Mouse (Mus musculus) ovary, postnatal 14 days (tissue): ENCODE results near the gene Klc1.
A peak's percentile ranks its signal among the peaks of the same experiment; 100 is the strongest.

Source experiments
- DNase-seq: peaks from one replicate; pipeline ENCODE4 v3.0.0; 2022; ENCODE audit warnings: low spot score

Klc1 gene

GRCm38 (mm10) chr12:111813766-111814617 lies 55.3 kb downstream of the Klc1 start, which contains the start of the genes Xrcc3 and Zfyve21:
Gene Xrcc3, minus strand, starts transcription at chr12:111813873.
Gene Zfyve21, plus strand, starts transcription at chr12:111814170.
- peak; percentile 90 for DNase-seq

- no peak for DNase-seq
Observed at GRCm38 (mm10) chr12:111814769-111815762, 56.4 kb downstream of the Klc1 start.

DNA sequence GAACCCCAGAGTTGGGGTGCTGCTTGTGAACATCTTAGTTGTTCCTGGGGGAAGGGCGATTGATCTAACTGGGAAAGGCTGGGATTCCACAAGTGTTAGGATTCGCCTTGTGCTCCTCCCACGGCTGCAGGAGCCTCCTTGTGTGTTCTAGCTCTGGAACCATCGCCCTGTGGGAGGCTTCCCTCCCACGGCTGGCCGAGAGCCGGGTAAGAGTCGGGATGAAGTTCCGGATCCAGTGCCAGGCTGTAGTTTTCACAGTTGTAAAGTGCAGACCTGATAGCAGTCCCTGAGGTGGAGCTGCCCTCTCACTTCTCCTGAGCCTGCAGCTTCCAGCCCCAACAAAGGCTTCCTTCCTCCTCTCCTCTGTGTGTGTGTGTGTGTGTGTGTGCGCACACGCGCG lies 57.9 kb downstream of the Klc1 start:
- DNase-seq, result peak; percentile 63

DNA sequence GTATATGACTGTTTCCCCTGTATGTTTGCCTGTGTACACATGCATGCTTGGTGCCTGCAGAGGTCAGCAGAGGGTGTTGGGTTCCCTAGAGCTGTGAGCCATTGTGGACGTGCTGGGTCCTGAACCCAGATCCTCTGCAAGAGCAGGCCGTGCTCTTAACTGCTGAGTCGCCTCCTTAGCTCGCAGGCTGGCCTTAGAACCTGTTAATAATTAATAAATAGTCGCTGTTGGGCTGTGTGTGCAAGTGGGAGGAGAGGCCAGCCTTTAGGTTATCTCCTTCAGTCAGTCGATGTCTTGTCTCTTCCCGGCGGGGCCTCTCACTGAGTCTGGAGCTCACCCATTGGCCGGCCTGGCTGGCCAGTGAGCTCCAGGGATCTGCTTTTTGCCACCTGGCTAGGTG lies 58.3 kb downstream of the Klc1 start:
- no peak for DNase-seq

GRCm38 (mm10) chr12:111817991-111818390 lies 59.3 kb downstream of the Klc1 start:
- DNase-seq, result no peak

GRCm38 (mm10) chr12:111819936-111820335 lies 61.3 kb downstream of the Klc1 start:
- no peak for DNase-seq

DNA sequence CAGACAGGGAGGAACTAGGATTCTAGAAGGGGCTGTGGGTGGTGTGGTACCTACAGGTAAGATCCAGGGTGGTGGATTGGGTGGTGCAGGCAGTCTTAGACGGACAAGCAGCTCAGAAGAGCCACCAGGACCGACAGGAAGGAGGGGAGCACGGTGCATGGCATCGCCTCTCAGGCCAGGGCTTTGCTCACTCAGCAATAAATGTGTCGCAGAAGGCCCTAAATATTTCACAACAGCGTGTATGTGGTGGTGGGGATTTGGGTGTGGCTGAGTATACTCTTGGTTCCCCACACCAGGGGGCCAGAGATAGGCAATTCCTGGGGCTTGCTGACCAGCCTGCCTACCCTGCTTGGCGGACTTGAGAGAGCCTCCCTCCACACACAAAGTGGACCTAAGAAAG lies 62.1 kb downstream of the Klc1 start:
- DNase-seq, result no peak

- no peak for DNase-seq
Observed at GRCm38 (mm10) chr12:111821931-111822330, 63.3 kb downstream of the Klc1 start.

DNA sequence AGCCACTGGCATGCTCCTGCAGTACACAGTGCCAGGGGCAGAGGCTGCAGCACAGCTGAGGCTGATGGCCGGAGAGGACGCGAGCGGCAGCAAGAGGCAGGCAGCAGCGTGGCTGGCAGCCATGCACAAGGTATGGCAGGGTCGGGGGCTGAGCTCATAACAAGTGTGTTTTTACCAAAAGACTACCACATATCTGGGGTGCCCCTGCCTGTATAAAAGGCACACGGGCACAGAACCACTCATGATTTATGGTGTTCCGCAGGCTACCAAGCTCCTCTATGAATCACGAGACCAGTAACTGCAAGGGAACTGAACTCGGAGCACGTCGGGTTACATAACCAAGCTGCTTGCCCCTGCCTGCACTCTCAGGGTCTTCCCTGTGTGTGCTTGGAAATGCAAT lies 68.9 kb downstream of the Klc1 start:
- DNase-seq, result no peak

GRCm38 (mm10) chr12:111829447-111829846 lies 70.8 kb downstream of the Klc1 start:
- DNase-seq, result no peak

- DNase-seq, result no peak
Observed at GRCm38 (mm10) chr12:111829954-111830353, 71.3 kb downstream of the Klc1 start.

DNA sequence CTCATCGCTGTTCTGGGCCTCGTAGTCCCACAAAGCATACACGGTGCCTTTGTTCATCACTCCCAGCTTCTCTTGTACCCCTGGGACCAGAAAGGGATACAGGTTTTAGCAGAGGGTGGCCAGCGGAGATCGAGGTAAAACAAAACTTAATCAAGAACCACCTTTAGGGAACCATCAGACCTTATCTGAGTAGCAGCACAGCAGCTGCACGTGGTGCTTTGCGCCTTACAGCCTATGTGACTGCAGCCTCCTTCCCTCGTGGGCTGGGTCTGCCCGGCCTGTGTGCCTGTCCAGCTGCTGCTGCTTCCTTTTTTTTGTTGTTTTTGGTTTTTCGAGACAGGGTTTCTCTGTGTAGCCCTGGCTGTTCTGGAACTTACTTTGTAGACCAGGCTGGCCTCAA lies 71.7 kb downstream of the Klc1 start:
- DNase-seq, result no peak

DNA sequence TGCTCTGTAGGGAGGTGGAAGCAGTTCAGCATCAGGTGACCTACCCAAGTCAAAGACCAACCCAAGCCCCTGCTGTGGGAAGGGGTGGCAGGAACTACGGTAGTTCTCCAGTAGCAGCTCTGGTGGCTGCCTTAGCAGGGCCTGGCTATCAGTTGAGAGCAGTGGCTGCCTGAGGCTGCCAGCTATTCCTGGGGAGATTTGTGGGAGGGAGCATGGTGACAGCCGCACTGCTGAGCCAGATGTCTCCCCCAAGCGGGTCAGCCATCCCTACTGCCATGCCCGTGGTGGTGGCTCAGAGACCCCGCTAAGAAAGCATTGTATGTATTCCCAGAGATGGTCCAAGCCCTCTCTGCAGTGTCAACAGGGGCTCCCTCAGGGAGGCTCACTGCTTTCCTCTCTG lies 74.0 kb downstream of the Klc1 start:
- no peak for DNase-seq

DNA sequence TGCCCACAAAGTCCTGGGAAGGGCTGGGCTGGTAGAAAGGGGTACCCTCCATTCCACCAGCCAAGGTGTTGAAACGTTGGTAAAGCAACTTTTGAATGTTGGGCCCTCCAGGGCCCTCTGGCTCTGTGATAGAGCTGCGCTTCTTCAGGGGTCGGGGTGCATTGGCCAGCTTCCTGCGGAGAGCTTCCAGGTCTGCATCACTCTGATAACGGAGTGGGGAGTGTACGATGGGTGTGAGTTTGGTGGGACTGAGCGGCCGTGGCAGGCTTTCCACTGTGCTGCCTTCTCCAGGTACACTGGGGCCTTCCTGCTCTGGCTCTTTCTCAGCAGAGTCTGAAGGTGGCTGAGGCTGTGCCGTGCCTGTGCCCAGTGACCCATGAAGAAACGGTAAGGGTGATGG lies 74.8 kb downstream of the Klc1 start:
- DNase-seq, result no peak

DNA sequence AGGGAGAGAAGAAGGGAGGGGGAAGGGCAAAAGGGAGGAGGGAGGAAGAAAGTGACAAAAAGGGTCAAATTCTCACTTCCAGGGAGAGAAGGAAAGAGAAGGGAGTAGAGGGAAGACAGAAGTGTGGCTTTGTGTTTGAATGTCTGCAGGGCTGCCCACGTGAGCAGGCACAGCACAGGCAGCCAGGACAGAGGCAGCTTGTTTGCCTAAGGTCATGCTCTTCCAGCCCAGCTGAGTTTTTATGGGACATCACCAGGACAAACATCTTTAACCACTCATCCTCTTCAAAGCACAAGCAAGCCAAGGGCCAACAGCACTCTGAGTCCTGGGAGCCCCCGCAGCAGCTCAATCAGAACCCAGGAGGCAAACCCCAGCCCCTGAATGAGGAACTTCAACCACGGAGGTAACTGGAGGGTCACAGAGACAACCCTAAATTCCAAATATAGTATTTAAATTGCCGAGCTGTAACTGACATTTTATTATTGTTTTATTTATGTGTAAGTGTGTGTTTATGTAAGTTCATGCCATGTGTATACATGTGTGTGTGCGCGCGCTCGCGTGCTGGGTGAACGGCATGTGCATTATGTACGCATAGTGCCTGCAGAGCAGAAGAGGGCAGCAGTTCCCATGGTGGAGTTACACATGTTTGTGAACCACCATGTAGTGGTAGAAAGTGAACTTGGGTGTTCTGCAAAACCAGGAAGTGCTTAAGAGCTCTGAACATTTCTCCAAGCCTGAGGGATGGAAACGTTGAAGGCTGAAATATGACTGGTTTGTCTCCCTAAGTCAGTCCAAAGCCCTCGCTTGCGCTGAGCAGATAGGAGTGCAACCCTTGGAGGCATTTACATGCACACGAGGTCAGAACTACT lies 84.2 kb downstream of the Klc1 start:
- DNase-seq, result no peak

- no peak for DNase-seq
Observed at GRCm38 (mm10) chr12:111843470-111843869, 84.8 kb downstream of the Klc1 start.

GRCm38 (mm10) chr12:111845953-111846352 lies 87.3 kb downstream of the Klc1 start:
- no peak for DNase-seq

DNA sequence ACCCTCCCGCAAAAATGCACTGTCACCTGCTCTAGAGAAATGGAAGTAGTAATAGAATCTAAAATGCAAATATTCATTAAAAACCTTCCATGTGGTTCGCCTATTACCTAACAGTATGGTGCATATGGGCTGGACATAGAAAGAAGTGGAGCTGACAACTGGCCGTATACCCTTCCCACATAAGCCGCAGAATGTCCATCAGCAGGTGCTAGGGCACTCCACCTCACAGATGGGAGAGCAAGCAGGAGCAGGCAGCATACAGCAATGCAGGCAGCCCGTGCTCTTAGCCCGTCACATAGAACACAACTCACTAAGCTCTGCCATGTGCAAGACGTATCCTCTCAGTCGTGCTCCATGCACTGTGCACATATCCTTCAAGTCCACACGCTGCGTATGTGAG lies 88.2 kb downstream of the Klc1 start:
- DNase-seq, result no peak

GRCm38 (mm10) chr12:111848300-111848798 lies 89.7 kb downstream of the Klc1 start:
- no peak for DNase-seq

DNA sequence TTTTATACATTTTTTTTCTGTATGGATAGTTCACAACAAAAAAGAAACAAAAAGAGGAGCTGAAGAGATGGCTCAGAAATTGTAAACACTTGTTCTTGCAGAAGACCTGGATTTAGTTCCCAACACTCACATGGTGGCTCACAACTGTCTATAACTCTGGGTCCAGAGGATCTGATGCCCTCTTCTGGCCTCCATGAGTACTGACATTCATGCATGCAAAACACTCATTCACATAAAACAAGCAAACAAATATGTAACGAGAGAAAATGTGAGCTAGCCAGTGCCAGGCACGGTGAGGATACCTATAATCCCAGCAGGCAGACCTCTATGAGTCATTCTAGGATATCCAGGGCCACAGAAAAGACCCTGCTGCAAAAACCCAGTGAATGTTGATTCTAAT lies 92.6 kb downstream of the Klc1 start:
- DNase-seq, result no peak

- no peak for DNase-seq
Observed at GRCm38 (mm10) chr12:111851745-111852144, 93.1 kb downstream of the Klc1 start.

- DNase-seq, result no peak
Observed at GRCm38 (mm10) chr12:111853011-111853436, 94.4 kb downstream of the Klc1 start.
